Mouse (Mus musculus) testis, postnatal 14 days (tissue): Measurements from ENCODE around the gene Rita1.

ENCODE experiments used
- DNase-seq: peaks from one replicate; pipeline ENCODE4 v3.0.0; 2021; ENCODE audit warnings: low spot score

The Rita1 gene

DNA sequence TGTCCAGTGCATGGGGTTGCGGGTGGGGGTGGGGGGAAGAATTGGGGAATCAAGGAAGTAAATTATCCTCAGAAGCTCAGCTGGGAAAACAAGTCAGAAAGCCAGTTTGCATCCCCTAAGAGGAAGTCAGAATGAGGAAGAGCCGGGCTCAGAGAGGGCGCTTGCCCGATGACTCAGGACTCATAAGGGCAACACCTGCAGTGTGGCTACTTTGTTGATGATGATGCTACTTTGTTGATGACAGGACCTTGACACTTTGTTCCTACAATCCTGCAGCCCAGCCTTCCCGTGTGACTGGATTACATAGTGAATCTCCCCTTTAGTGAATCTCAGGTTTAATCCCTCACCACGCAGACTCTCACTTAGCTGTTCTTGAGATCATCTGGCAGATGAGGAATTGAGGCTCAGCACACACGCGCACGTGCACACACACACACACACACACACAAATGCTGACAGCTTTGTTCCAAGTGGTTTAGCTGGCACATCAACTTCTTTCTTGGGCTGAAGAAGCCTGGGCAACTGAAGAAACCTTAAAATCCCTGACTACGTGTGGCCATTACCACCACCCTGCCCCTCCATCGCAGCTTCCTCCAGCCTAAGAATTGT lies 42.0 kb downstream of the Rita1 start:
- DNase-seq, result no peak

DNA sequence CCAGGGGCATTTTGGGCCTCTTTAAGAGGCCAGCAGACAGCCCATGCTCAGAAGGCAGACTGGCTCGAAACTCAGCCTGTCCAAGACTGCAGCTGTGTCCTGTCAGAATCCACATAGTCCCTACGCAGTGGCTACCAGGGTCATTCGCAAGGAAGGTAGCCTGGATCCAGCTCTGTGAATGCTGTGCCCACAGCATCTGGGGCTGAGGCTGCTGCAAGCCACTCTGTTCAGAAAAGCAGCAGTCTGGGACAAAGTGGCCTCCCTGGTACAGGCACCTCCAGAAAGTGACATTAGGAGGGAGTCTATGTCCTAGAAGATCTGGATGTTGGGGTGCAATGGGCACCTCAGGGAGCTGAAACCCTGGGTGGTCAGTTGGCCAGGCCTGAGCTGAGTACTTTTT lies 42.6 kb downstream of the Rita1 start:
- no peak for DNase-seq

GRCm38 (mm10) chr5:120568964-120569363 lies 43.4 kb downstream of the Rita1 start:
- DNase-seq, result no peak

DNA sequence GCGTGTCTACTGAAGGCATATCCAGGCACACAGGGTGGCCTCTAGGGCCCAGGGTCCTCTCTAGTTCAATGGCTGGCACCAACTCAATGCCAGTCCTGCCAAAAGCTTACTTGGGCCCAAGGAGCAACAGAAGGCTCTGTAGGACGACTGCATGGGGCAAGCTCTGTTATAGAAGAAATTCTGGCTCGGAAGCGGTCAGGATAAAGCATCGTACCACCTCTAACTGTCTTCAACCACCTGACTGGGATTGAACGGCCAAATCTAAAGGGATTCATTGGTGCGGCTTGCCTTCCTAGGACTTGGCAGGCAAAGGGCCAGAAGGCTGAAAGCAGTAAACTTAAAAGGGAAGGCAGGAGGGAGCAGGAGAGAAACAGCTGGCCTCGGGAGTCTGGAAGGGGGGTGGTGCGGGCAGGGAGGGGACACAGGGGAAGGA lies 44.0 kb downstream of the Rita1 start:
- DNase-seq, result no peak

DNA sequence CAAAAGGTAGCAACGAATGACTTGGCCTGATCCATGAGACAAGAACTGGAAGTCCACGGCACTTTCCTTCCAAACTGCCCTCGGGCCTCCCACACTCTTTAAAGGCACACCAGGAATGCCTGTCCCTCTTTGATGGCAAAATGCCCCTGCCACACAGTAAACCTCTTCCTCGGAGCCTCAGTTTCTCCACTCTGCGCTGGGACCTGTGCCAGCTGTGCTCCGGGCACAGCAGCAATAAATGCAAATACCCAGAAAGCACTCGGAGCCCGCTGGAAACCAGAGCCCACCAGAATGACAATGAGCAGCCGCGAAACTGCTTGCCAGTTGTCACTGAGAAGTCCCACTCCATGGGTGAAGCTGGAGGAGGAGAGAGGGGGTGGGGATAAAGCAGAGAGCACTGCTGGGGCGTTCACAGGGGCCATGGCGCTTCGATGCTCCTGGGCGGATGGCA lies 44.6 kb downstream of the Rita1 start:
- no peak for DNase-seq

GRCm38 (mm10) chr5:120567253-120567701 lies 45.1 kb downstream of the Rita1 start:
- peak; percentile 59 for DNase-seq

- no peak for DNase-seq
Observed at GRCm38 (mm10) chr5:120566681-120567252, 45.6 kb downstream of the Rita1 start.

DNA sequence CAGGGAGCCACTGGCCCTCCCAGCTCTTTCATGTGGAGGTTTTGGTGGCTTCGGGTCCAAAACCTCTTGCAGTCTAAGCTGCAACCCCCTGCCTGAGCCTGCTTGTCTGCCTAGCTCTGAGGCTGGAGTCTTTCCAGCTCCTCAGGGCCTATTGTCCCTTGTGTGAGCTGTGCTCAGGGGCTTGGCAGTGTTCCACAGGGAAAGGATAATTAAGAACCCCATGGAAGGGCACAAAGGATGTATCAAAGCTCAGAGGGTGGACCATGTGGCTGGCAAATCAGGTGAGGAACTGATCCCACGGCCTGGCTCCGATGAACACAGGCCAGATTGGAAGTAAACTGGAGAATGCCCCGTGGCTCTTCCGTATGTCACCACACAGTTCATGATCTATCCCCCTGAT lies 46.3 kb downstream of the Rita1 start:
- DNase-seq, result peak; percentile 51

GRCm38 (mm10) chr5:120565171-120565905 lies 47.1 kb downstream of the Rita1 start:
- no peak for DNase-seq

- DNase-seq, result no peak
Observed at GRCm38 (mm10) chr5:120563914-120564311, 48.5 kb downstream of the Rita1 start.

GRCm38 (mm10) chr5:120562956-120563913 lies 49.2 kb downstream of the Rita1 start:
- DNase-seq, result peak; percentile 57

DNA sequence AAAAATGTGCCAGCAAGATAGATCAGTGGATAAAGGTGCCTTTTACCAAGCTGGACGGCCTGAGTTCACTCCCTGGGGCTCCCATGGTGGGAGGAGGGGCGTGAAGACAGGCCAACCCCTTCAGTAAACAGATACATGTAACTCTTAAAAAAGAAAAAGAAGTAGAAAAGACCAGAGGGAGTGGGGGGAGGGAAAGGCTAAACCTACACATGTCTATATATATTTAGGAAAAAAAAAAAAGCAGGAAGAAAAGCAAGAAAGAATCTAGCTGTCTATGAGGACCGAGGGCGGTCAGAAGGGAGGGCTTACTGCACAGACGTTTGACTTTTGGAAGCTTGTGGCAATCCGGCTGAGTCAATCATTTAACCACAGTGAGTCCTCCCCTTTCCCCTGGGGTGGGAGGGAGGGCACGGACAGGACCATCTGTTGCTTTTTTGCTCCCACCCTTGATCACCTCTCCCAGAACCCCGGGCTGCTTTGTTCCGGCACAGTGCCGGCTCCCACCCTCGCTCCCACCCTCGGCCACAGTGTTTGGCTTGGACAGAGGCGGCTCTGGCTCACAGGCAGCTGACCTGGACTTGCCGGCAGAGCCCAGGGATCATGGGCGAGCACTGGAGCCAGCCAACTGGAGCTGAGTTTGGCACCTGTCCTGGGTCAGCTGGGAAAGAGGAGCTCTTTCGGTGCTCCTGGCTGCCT lies 51.6 kb downstream of the Rita1 start:
- peak; percentile 59 for DNase-seq

GRCm38 (mm10) chr5:120560129-120560615 lies 52.2 kb downstream of the Rita1 start:
- DNase-seq, result no peak

GRCm38 (mm10) chr5:120558762-120559161 lies 53.6 kb downstream of the Rita1 start:
- no peak for DNase-seq

GRCm38 (mm10) chr5:120558041-120558440 lies 54.3 kb downstream of the Rita1 start:
- DNase-seq, result no peak

GRCm38 (mm10) chr5:120555871-120556270 lies 56.5 kb downstream of the Rita1 start:
- DNase-seq, result no peak

DNA sequence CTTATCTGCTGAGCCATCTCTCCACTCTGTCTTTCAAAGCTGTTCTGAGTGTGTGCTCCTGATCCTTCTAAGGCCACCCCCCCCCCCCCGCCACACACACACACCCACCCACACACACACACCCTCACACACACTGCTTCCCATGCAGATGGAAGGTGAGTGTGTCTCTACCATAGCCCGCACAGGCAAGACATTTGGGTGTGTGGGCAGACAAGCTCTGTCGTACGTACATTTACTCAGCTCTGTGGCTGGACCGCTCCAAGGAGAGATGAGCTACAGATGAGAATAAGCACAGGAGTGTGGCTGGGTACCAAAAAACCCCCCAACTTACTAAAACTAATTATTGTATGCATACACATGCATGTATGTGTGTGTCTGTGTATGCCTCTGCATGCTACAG lies 61.7 kb downstream of the Rita1 start:
- no peak for DNase-seq

DNA sequence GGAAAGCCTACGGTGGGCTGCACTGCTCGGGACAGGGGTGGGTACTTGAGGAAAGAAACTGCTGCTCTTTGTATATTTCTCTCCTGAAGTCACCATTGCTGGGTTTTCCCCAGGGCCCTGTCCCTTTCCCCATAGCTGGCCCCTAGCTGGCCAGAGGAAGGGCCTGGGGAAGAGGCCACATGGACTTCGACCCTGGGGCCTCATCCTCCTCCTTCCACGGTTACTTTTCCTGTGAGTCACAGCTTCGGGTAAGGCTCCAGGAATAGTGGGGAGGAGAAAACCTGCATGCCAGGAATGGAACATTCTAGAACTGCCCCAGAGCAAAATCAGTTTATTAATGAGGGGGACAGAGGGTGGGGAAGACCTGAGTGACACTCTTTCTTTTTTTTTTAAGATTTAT lies 62.3 kb downstream of the Rita1 start:
- DNase-seq, result no peak

DNA sequence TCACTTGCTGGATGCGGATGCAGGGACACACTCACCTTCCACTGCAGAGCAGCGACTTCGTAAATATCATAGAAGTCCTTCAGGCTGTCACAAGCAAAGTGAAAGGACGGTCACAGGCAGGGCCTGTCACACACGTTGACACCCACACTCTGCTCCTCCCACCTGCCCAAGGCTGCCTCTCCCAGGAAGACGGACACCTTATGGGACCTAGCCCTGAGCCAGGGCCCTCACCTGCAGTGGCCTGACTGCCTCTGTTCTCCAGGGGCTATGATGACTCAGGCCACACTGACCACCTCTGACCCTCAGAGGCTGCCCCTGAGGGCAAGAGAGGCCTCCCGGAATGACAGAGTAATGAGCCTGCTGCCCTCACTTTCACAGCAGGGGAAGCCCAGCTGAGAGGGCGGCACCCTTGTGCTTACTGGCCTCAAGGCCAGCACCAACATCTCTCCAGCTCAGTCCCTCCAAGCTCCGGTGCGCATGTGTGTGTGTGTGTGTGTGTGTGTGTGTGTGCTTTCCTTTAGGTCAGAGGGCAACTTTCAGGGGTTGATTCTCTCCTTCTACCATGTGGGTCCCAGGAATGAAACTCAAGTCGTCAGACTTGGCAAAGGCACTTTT lies 64.0 kb downstream of the Rita1 start:
- no peak for DNase-seq
